Mouse (Mus musculus): ENCODE results near the gene Xirp1.

- TF ChIP-seq CTCF (IDR thresholded peaks at IDR 0.05; ENCODE audit: low read depth, low read length) (no peak), POLR2A (IDR thresholded peaks at IDR 0.05; ENCODE audit: borderline replicate concordance, low read depth, low read length) (no peak)
These were observed 15.6 kb downstream of the Xirp1 start for GRCm38 (mm10) chr9:120007833-120008232.

All from bone marrow macrophage, adult 2 months (primary cell).